Mouse (Mus musculus) megakaryocyte, embryonic 14.5 days (primary cell): ENCODE results near the gene Gm5767. TPM values are rescaled to one million over a fixed set of nuclear protein-coding genes. Genes with fewer than 3 reads are reported as not detected.

ENCODE experiments used
- H3K27me3 ChIP-seq: replicated peaks from 2 replicates; pipeline ENCODE3; 2012; ENCODE audit warnings: inconsistent platforms
- H3K36me3 ChIP-seq: replicated peaks from 2 replicates; pipeline ENCODE3; 2012; ENCODE audit warnings: low read length, inconsistent platforms, mixed read lengths
- H3K4me1 ChIP-seq: 2 replicates; pipeline ENCODE4 v1.6.1; 2012; ENCODE audit warnings: inconsistent platforms
- H3K4me3 ChIP-seq: replicated peaks from 2 replicates; pipeline ENCODE3; 2012; ENCODE audit warnings: moderate library complexity, mild to moderate bottlenecking, inconsistent platforms
- H3K9me3 ChIP-seq: 2 replicates; pipeline ENCODE4 v1.6.1; 2012; ENCODE audit warnings: inconsistent platforms
- FLI1 ChIP-seq: IDR thresholded peaks from 2 replicates; pipeline ENCODE4 v1.6.1; 2012; ENCODE audit warnings: low read length, inconsistent platforms, mixed read lengths
- GATA1 ChIP-seq: IDR thresholded peaks from 3 replicates; pipeline ENCODE4 v1.6.1; 2012; ENCODE audit warnings: mixed read lengths, low read length, inconsistent platforms, borderline replicate concordance
- polyA plus RNA-seq: library from polyadenylated mRNA; stranded (reverse); fragments of >175 nt; gene quantifications from 2 replicates; pipeline ENCODE4 v1.2.3, GENCODE M21; 2012; ENCODE audit warnings: low replicate concordance; ENCODE audit not compliant: insufficient read depth

Gm5767 gene
- polyA plus RNA-seq, 1 experiment: not detected

DNA sequence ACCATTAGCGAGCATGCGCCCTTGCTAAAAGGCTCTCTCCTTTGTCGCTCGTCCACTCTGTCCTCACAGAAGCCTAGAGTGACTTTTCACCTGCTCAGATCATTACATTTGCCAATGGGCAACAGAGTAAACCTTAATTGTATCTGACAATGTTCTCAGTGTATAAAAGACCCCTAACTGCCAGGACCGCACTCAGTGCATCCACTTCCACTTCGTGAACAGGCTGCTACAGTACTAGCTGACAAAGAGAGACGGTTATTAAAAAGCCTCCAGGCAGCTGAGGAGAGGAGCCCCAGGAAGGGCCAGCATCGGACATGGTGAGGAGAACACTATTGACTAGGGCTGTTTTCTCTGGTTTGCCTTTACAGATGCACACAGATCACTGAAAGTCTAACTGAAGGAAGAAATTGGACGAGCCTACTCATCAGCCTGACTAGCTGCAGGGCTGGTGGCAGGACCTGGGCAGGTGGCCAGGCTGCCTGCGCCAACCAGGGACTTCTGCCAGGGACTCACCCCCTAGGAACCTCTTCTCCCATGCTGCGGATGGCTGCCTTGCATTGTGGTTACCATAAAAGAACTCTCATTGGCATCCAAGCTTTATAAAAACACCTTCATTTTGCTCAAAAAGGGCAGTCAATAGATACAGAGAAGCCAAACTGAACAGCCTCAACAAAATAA lies 9.5 kb downstream of the Gm5767 start:
- Histone ChIP-seq H3K36me3 (peaks cover 97% of the 10 kb centered on the region), H3K27me3 (no peaks in the 10 kb centered on the region), H3K4me1 (peaks cover 40% of the 10 kb centered on the region), H3K9me3 (no peaks in the 10 kb centered on the region), H3K4me3 (no peak overlapping the region)
- TF ChIP-seq GATA1 (no peak), FLI1 (no peak)

DNA sequence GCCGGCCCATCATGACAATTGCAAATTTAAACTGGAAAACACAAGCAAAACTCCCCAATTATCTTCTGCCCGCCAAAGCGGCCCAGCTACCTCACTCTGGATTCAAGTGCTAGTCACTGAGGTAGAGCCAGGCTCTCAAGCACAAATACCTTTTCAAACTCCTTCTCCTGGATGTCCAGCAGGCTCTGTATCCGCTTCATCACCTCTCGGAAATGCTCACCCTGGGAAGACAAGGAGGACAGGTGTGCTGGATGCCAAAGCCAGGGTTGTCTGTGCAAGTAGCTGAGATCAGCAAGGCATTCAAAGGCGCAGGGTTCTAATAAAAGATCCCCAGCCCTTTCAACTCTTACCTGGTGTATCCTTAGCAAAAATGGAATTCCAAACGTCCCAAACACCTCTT lies 10.6 kb downstream of the Gm5767 start:
- Histone ChIP-seq H3K4me3 (no peak overlapping the region), H3K4me1 (peaks cover 30% of the 10 kb centered on the region), H3K36me3 (peaks cover 100% of the 10 kb centered on the region), H3K9me3 (no peaks in the 10 kb centered on the region), H3K27me3 (no peaks in the 10 kb centered on the region)
- no peak for TF ChIP-seq GATA1
- TF ChIP-seq FLI1: no peak

DNA sequence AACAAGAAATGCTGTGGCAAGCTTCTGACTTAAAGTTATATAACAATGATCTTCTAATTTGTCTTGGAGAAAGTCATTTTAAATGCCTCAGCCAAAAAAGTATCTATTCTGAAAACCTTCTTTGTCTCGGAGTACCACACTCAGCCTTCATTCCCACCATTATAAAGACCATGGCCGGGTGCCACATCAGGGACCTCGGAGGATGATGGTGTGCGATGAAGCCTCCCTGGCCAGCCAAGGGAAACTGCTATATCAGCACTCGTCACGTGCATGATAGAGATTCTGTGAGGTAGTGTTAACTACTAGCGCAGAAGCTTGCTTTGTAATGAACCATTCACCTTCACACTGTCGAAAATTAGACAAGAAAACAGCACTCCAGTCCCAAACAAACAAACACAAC lies 19.0 kb downstream of the Gm5767 start:
- no peak for TF ChIP-seq GATA1
- no peak for TF ChIP-seq FLI1
- Histone ChIP-seq H3K27me3 (no peaks in the 10 kb centered on the region), H3K4me3 (no peak overlapping the region), H3K36me3 (peaks cover 100% of the 10 kb centered on the region), H3K4me1 (no peaks in the 10 kb centered on the region), H3K9me3 (no peaks in the 10 kb centered on the region)

DNA sequence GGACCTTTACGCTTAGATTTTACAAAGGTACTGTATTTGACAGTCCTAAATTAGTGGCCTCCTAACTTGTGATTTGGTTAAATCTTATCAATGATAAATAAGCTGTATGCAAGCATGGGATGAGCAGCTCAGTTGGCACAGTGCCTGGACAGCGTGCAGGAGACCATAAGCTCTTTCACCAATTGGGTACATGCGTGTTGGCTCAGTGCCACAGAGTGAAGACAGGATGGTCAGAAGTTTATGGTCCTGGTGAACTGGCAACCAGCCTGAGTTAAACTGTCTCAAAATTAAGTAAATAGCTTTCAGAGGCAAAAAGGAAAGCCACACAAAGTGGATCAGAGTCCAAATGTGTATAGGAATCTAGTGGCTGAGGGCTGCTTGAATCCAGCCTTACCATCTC lies 20.0 kb downstream of the Gm5767 start:
- Histone ChIP-seq H3K4me1 (no peaks in the 10 kb centered on the region), H3K9me3 (no peaks in the 10 kb centered on the region), H3K4me3 (no peak overlapping the region), H3K27me3 (no peaks in the 10 kb centered on the region), H3K36me3 (peaks cover 100% of the 10 kb centered on the region)
- no peak for TF ChIP-seq GATA1
- no peak for TF ChIP-seq FLI1

DNA sequence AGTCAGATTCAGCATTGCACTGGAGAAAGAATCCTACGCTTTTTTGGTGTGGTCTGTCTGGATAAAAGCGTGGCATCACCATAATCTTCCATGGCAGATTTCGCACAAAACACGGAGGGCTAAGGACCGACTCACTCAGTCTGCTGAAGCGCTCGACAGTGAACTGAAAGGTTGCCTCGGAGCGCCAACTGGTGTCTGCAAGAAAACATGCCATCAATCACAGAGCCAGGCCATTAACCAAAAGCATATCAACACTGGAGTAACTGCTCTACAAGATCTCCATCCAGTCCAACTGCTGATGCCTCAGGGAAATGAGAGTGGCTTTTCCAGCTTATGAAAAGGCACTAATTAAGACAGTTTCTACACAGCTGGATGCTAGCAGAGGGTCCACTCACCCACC lies 31.4 kb downstream of the Gm5767 start:
- no peak for TF ChIP-seq FLI1
- no peak for TF ChIP-seq GATA1
- Histone ChIP-seq H3K4me3 (no peak overlapping the region), H3K4me1 (peaks cover 29% of the 10 kb centered on the region), H3K36me3 (peaks cover 100% of the 10 kb centered on the region), H3K9me3 (no peaks in the 10 kb centered on the region), H3K27me3 (no peaks in the 10 kb centered on the region)

DNA sequence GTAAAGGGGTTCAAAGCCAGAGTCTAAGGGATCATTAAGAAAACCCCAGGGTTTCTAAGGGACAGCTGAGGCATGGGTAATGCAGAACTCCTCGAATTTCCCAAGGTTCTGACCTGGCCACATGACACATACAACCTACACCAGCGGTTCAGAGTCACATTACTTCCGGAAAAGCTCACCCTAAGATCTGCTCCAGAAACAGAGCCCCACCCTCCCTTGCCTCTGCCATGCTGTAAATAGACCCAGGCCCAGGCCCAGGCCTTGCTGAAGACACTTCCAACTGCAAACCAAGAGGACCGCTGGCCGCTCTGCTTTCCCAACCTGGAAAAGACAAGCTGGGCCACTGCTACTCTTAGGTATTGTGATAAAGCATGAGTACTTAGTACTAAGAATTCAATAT lies 34.3 kb downstream of the Gm5767 start:
- Histone ChIP-seq H3K4me3 (no peak overlapping the region), H3K4me1 (peaks cover 47% of the 10 kb centered on the region), H3K36me3 (peaks cover 79% of the 10 kb centered on the region), H3K27me3 (no peaks in the 10 kb centered on the region), H3K9me3 (no peaks in the 10 kb centered on the region)
- TF ChIP-seq GATA1 (no peak), FLI1 (no peak)

DNA sequence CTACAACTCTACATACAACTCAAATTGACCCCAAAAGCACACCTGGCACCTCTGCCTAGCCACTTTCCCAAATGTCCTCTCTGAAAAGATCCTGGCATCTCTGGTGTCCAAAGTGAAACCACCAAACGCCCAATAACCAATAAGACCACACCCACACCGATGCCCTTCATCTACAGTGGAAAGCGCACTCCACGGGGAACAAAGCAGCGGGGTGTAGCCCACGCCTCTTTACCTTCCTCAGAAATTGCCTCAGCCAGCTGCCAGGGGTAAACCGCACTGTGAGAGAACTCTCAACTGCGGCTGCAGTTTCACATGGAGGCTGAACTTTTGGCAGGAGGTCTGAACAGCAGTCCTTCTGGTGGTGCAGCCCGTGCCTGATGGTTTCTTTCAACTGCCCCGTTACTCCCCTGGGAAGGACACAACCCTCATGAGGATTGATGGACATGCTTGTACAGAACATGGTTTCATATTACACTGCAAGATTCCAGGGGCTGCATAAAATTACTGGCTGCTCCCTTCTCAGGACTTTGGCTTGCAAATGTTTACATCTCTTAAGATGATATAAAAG lies 35.0 kb downstream of the Gm5767 start:
- Histone ChIP-seq H3K36me3 (peaks cover 72% of the 10 kb centered on the region), H3K9me3 (no peaks in the 10 kb centered on the region), H3K4me3 (no peak overlapping the region), H3K27me3 (no peaks in the 10 kb centered on the region), H3K4me1 (peaks cover 50% of the 10 kb centered on the region)
- TF ChIP-seq FLI1 (no peak), GATA1 (no peak)

DNA sequence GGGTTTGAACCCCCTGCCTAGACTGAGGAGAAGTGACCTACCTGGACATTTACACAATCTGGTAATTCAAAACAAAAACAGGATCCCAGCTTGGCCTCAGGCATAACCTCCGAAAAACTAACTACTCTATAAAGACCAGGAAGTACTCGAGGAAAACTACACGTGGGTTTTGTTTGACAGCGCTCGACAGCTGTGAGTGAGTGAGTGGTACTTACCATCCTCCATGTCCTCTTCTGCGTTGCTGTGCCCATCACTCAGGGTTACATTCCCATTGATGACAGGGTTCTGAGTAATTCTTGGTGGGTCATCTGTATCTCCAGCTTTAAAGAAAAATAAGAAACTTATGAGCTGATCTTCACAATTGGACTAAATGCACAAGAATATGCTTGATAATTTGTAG lies 35.7 kb downstream of the Gm5767 start:
- peaks cover 51% of the 10 kb centered on the region for H3K4me1 ChIP-seq
- H3K9me3 ChIP-seq: no peaks in the 10 kb centered on the region
- H3K36me3 ChIP-seq: peaks cover 65% of the 10 kb centered on the region
- H3K27me3 ChIP-seq: no peaks in the 10 kb centered on the region
- H3K4me3 ChIP-seq: no peak overlapping the region
- TF ChIP-seq FLI1 (no peak), GATA1 (no peak)

DNA sequence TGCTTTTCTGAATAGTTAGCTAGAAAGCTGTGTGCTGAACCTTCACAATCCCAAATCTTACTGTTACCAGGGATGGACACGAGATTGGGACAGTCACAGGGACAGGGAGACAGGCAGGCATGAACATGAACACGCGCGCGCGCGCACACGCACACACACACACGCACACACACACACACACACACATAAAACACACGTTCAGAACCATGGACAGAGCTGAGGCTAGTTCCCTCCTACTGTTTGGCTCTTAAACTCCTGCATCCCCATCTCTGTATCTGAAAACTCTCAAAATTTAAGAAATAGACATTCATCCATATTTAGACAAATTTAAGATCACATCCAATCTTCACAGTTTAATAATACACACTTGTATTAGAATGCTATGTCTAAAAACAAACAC lies 37.2 kb downstream of the Gm5767 start:
- Histone ChIP-seq H3K4me3 (no peak overlapping the region), H3K9me3 (no peaks in the 10 kb centered on the region), H3K27me3 (no peaks in the 10 kb centered on the region), H3K36me3 (peaks cover 61% of the 10 kb centered on the region), H3K4me1 (peaks cover 57% of the 10 kb centered on the region)
- TF ChIP-seq GATA1: no peak
- no peak for TF ChIP-seq FLI1

DNA sequence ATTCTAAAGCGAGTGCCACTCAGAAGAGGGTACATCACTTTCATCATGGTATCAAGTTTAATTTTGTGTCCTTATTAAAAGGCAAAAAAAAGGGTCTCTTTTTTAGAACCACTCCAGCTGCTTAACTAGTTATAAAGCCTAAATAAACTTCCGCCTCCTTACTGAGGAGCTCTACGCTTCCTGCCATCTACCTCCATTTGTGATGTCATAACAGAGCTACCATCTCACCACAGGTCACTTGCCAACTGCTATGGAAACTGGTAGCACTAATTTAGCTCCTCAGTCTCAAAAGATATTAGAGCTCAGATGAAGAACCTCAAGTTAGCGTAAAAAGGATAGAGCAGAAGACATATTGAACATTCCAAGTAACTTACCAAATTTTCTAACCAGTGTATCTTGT lies 39.9 kb downstream of the Gm5767 start:
- TF ChIP-seq GATA1: no peak
- no peak for TF ChIP-seq FLI1
- Histone ChIP-seq H3K4me3 (no peak overlapping the region), H3K36me3 (peaks cover 45% of the 10 kb centered on the region), H3K4me1 (peaks cover 61% of the 10 kb centered on the region), H3K27me3 (no peaks in the 10 kb centered on the region), H3K9me3 (no peaks in the 10 kb centered on the region)
